Mouse (Mus musculus) urinary bladder, postnatal 10 days (tissue): ENCODE data around the gene Cd72.
A peak's percentile ranks its signal among the peaks of the same experiment; 100 is the strongest.
"Not testable (repeated sequence)": the region's sequence is repeated elsewhere in the genome, so short reads cannot be mapped to it uniquely, and the experiment has no call there.

Source experiments
- DNase-seq: peaks from one replicate; pipeline ENCODE4 v3.0.0; 2022; ENCODE audit warnings: low spot score

The Cd72 gene

DNA sequence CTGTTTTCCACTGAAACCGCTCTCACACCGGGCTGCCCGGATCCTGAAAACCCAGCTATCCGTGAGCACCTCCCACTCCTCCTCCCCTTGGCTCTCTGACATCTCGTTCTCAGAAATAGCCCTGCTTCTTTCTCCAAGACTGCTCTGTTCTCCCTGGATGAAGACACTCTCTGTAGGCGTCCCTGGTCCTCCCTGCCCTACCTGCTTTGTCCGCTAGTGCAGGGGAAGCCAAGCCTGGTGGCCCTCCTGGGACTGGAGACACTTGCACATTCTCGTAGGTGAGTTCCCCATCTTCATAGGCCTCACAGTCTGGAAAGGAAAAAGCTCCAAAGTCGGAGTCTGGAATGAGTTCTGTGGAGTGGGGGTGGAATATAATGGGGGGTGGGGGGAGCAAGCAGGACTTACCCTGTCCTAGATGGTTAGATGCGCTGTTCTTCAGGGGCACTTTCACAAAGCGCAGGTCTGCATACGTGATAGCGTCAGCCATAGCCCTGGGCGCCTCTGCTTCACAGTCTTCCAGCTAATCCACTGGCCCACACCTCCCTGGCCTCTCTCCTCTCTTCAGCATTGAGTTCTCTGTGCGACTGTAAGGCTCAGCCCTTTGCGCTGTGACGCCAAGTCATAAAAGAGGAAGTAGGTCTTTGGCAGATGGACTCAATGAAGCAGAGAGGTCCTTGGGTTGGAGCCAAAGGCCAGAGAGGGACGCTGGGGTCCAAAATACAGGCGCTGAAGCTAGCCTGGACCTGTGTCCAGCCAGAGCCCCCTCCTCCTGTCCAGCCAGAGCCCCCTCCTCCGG, at the start of gene Cd72:
Gene Cd72 (minus strand): TSS at position 588 of the 796 bp plus-strand sequence.
- no peak for DNase-seq

DNA sequence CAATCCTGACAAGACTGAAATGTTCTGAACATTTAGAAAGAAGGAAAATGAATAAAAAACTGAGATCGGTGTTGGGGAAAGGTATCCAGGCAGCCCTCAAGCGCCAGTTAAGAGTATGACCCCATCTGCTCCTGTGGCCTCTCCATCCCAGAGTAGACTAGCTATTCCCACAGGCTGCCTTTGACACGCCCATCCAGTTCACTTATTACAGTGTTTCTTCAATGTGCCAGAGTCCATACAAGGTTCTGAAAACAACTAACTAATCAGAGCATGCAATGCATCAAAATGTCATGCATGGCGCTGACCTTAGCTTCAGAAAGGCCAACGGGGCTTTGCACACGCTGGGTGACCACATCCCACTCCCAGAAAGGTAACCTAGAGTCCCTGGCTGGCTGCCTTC, 49.1 kb upstream of the Cd72 start:
- DNase-seq = no peak

DNA sequence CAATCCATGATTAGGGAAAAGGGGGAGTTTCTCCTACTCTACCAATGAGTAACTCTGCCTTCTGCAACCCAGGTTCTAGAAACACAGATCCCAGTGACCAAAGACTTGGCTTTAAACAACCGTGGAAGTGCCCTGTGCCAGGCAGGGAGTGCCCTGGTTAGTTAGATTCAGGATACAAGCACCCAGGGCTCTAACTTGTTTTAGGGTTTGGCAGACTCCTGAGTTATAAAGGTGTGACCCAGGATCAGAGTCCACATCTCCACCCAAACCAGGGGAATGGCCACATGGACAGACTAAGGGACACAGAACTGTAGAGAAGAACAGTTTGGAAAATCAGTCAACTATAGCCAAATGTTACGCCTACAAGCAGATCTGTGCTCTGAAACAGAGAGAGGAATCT, 48.6 kb upstream of the Cd72 start:
- DNase-seq = no peak

DNA sequence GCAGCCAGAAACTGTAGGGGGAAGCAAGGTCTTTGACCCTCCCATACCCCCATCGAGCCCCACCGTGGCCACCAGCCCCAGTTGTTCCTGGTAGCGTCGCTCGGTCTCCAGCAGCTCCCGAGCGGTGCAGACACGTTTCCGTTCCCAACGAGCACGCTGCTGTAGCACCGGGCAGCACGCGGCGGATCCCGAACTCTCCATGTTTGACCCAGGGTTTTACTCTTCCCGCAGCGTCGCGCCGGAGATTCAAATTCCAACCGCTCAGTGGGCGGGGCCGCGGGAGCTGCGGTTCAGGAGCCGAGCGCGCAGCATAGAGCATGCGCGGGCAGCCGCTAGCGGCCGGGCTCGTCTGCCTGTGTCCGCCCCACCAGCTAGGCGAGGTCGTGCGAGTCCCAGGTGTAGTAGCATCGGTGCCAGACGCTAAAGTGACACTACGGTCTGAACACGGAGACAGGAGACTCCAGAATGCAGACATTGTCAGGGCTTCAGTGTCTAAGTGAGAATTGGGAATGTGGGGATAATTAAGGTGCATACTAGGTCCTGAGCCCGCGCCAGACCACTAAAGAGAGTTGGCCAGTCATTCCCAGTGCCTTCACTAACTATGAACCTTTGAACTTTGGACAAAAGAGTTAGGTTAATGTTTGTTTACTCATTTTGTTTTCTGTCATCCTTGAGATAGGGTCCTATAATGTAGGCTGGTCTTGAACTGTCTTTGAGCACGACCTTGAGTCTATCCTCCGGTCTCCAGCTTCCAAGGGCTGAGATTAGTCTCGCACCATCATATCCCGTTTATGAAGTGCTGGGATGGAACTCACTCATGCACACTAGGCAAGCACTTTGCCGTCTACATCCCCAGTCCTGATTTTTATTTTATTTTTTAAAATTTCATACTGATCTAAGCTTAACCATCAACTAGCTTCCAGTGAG, 45.2 kb upstream of the Cd72 start, which contains the start of gene Arhgef39:
Gene Arhgef39 (minus strand): TSS at position 289 of the 927 bp plus-strand sequence.
- DNase-seq = no peak

DNA sequence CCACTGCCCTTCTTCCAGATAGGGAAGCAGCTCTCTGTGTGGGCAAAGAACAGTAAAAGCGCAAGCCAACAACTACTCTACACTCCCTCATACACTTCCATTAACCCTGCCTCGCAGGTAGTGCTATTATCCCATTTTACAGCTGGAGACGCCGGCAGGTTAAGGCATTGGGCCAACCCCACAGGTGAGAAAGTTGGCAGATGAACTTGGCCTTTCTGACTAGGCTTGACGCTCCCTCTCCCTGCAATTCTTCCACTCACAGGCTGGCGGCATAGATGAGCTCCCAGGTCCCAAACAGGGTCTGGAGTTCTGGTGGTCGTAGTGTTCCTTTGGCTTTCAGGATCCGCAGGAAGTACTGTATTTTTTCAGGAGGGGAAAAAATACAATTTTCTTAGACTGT, 44.6 kb upstream of the Cd72 start:
- no peak for DNase-seq

DNA sequence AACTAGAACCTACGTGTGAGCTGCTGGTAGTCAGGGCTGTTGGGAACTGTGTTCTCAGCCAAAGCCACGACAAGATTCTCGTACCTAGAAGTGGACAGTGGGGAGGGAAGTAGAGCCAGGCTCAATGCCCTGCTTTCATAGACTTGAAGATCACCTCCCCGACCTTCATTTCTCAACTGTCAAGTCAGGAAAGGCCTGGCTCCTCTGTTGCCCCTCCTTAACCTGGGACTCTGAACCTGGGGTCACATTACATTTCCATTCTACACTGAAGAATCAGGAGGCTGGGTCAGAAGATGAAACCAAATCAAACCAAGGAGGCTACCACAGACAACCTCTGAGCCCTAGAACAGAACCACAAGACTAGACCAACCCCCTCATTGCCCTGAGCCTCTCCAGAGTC, 43.5 kb upstream of the Cd72 start:
- no peak for DNase-seq

DNA sequence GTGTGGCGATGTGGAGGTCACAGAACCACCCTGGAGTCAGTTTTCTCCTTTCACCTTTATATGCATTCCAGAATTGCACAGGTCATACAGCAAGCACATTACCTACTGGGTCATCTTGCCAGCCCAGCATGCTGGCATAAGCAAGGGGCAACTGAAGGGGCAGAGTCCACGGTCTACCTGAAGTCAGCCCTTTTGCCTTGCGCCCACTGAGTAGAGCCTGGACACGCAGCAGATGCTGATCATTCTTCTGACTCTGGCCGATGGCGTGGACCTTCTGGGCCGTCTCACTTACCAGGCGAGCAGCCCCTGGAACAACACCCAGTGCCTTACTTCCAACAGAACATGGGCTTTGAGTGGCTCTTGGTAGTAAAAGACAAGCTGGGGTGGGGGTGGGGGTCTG, 43.0 kb upstream of the Cd72 start:
- DNase-seq = no peak

DNA sequence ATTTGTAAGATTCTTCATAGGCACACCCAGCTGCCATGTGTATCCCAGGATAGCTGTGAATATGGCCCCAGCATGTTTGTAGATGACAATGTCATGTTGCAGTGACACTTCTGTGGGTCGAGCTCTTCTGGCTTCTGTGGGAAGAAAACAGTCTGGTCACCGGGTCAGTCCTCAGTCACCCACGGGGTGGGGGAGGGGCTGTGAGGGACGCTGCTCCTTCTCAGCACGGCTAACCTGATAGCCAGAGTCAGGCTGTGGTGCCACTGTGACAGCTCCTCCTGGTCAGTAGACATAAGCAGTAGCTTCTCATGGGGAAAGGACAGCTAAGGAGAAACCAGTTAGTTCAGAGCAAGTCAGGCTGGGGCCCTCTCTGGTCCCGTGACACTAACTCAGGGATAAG, 42.2 kb upstream of the Cd72 start:
- no peak for DNase-seq

DNA sequence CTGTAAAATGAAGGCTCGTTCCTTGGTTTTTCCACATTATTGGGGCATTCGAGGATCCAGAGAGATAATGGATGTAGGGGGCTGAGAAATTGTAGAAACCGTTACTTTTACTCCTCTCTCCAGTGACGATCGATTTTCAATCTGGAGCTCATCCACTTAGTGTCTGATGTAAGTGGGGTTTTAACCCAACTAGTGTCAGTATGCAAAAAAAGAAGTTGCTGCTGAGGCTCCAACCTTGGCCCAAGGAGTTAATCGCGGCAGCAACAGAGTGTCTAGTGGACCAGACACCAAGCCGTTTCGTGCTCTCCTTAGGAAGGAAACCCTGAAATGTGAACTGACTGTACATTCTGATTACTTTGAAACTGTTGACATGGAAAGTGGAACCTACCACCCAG, 39.4 kb upstream of the Cd72 start:
- DNase-seq = no peak

DNA sequence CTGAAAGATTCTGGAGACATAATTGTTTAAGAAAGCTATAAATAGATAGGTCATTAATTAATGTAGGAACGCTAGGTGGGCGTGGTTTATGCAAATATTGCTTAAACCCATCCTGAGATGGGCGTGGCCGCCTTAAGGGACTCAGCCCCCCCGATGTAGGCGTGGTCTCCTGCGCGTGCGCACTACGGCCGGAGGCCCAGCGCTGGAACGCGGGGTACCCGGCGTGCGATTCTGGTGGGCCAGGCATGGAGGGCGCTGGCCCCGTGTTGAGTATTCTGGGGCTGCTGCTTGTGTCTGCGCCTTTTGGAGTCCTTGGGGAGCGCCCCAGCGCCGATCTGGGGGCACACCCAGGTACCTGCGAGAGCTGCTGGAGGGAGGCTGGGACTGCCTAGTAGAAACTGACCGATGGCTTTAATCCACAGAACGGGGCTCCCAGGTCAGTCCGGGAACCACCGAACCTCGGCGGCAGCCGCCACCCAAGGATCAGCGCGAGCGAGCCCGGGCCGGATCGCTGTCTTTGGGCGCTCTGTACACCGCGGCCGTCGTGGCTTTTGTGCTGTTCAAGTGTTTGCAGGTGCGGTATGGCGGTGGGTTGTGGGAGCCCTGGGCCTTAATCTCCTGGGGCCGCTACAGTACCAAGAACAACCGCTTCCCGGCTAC, 38.9 kb upstream of the Cd72 start:
- DNase-seq = peak; percentile 90

DNA sequence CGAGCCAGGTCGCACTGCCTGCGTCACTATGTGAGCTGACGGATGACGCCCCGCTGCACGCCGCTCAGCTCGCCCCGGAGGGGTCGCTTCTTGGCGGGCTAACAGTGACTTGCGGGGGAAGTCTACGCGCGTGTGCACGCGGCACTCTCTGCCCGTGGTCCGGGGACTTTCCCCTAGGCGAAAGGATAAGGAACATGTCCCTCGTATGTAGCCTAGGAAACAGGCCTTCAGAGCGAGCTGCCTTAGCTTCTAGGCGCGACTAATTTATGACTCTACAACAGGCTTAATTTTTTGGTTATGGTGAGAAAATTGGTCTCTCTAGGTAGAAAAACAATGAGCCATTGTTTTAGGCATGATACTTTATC, 38.4 kb upstream of the Cd72 start, which contains the start of gene Ccdc107:
Gene Ccdc107 (plus strand): TSS at position 80 of the 365 bp plus-strand sequence.
- DNase-seq = peak; percentile 53

DNA sequence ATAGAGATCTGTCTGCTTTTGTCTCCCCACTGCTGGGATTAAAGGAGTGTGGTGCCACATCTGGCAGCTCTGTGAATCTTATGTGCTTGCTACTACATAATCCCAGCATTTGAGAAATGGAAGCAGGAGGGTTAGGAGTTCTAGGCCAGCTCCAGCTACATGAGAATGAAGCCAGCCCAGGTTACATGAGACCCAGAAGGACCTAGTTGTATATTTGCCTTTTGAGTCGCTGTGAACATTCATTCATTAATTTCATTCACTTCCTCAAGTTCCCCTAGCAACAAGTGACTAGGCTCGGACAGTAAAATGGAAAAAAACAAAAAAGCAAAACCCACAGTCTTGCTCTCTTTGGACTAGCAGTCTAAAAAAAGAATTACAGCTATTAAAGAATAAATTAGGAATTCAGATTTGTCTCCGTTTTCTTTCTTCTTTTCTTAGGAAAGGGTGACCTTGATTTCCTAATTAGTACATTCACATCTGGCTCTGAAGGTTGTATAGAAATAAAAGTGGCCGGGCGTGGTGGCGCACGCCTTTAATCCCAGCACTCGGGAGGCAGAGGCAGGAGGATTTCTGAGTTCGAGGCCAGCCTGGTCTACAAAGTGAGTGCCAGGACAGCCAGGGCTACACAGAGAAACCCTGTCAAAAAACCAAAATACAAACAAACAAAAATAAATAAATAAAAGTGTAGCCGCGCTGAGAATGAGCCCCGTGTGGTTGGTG, 37.8 kb upstream of the Cd72 start:
- DNase-seq = no peak

DNA sequence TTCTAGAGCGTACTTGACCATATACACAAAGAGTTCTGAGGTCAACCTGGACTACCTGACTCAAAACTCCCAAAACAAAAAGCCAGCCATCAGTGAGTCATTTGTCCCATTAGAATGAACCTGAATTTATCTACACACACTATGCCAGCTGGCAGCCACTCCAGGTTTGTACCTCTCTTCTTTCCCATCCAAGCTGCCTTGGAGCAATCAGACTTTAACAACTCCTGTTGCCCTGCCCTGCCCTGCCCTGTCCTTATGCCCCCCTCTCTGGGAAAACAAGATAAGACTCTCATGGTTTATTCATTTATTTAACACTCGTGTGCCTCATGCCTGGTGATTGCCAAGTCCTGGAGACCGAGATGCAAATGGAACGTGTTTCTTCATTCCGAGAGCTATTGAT, 36.4 kb upstream of the Cd72 start:
- DNase-seq = no peak

DNA sequence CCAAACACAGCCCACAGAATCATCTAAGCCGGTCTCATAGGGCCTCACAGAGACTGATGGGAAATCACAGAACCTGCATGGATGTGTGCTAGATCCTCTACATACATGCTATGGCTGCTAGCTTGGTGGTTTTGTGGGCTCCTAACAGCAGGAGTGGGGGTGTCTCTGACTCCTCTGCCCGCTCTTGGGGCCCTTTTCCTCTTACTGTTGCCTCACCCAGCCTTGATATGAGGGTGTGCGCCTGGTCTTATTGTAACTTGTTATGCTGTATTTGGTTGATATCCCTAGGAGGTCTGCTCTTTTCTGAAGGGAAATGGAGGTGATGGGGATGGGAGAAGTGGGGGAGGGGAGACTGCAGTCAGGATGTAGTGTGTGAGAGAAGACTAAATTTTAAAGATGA, 35.2 kb upstream of the Cd72 start:
- no peak for DNase-seq

DNA sequence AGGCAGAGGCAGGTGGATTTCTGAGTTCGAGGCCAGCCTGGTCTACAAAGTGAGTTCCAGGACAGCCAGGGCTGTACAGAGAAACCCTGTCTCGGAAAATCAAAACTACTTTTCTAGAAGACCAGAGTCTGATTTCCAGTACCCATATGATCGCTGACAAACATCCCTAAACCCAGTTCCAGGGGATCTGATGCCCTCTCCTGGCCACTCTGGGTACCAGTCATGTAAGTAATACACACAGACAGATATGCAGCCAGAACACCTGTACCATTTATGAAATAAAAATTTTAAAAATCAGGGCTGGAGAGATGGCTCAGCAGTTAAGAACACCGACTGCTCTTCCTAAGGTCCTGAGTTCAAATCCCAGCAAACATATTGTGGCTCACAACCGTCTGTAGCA, 31.2 kb upstream of the Cd72 start:
- DNase-seq = not testable (repeated sequence)

DNA sequence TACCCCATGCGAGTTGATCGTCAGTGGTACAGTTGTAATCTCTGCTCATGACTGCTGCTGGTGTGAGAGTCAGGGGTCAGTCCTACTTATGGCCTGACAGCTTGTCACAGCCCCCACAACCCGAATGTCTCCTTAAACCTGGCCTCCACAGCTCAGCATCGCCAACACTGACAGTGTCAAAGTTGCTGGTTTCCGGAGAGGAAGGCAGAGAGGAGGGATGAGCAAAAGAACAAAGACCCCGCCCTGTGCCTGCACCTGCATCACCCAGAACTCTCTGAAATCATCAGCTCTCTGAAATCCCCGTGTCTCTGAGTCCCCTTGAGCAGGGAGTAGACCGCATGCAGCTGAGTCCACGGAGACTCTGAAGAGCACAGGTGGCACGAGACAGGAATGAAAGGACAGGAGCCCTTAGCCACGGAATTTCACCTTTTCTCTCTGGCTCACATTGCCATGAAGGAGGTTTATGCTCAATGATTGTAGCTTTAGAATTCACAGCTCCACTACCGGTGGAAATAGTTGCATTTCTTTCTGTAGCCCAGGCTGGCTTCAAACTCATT, 29.2 kb upstream of the Cd72 start, which contains the start of gene Sit1:
Gene Sit1 (minus strand): TSS at position 200 of the 557 bp plus-strand sequence.
- no peak for DNase-seq

DNA sequence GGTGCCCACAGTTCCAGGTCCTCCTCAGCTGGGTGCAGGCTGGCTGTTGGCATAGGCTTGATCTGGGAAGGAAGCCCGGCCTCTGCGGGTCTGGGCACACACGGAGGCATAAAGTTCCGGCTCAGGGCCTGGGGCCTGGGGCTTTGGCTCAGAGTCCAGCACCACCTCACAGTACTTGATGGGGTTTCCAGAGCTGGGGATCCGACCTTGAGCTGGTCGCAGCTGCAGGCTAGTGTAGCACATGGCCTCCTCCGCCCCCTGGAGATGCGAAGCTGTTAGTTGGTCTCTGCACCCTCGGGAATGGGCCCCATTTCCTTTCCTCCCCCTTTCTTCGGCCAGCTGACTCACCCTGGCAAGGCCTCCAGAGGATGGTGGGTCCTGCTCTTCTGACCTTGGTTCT, 28.2 kb upstream of the Cd72 start:
- DNase-seq = no peak

DNA sequence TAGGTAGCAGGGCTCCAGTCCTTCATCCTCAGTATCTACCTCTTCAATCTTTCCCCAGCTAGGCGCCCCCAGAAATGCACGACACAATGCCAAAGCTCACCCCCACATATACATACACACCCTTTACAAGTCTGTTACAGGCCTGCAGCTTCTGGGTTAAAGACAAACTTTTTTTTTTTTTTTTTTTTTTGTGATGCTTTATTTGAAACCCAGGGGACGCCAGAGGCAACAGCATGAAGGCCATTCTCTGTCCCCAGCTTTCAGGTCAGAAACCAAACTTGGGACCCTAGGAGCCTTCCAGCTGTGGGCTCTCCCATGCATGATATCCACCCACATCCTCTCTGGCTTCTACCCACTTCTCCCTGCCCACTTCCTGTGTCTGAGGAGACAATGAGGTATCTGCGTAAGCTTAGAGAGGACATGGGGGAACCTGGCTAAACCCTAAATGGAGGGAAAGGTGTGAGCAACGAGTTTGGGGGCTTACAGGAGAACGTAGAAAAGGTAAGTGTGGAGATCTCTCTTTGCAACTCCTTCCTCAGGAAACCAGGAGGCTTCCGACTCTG, 27.5 kb upstream of the Cd72 start:
- DNase-seq = no peak

DNA sequence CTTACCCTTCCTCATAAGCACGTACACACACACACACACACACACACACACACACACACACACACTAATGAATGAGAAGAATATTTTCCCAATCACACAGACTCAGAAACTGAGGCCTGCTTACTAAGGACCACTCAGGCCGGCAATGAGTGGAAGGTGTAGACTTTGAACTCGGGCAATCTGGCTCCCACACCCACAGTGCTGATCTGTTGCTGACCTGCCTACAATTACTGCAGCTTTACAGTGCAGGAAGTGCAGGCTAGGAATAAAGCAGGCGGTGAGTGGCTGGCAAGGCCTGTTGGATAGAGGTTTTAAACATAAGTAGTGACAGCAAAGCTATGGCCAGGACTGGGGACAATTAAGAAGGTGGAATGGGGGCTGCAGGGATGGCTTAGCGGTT, 26.6 kb upstream of the Cd72 start:
- DNase-seq = no peak

DNA sequence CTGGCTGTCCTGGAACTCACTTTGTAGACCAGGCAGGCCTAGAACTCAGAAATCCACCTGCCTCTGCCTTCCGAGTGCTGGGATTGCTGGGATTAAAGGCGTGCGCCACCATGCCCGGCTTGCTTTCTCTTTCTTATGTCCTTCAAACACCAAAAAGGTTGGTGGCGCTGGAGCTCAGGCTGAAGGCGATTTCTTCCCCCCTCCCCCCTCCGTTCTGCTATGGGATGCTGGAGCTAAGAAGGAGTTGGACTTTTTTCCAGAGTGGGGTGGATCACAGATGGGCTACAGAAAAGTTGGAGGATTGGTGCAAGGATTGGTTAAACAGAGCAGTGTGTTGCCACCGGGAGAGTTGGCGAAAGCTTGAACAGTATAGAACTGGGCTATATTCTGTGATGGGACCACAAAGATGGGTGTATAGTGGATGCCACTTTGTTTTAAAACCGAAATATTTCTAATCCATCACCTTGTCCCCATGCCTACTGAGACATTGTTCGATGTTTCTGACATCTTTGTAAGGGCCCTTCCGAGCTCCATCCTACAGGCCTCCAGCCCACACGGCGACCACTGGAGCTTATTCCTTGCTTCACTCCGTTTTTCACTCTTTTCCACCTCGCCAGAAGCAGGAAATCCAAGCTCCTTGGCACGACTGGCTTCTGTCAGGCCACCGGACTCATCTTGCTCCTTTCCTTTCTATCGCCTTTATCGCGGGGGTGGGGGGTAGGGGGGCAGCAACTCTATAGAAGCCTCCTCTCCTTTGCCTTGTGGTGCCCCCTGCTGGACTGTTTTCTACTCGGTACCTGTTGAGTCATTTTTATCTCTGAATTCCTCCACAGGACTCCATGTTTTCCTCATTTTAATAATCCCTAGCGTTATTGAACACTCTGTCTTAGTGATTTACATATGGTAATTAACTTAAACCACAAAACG, 24.7 kb upstream of the Cd72 start:
- peak; percentile 49 for DNase-seq
